Mouse (Mus musculus): ENCODE measurements at regions not wholly inside any gene's neighbourhood (a gene's known extent, or its start where the extent isn't known, plus 50 kb on each side); places are given as distances from the start of the nearest gene placed in this dataset.
A peak's percentile ranks its signal among the peaks of the same experiment; 100 is the strongest.

DNA sequence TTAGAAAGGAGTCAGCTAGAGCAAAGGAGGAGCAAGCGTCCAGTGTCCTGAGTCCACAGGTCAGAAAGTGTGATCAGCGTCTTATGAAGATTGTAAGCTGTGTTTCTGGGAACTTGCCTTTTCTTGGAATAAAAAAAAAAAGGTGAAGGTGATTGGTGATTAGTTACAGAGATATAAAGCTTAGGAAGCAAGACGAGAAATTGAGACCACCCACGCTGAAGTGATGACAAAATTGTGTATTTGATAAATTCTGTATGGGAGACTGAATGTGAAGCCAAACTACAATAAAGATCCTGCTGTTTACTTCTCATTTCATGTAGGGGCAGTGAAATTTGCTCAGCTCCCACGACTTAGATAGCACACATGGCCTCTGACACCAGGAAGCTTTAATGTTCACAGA, 109.0 kb upstream of the Spats2l start:
- no peak for ATAC-seq (ENCODE audit: insufficient number of reproducible peaks, low FRiP score)
- Histone ChIP-seq H3K27me3 (replicated peaks) (no peaks in the 10 kb centered on the region), H3K36me3 (no peaks in the 10 kb centered on the region), H3K9me3 (replicated peaks) (0 out of 2 replicates have a peak, but pooled peaks cover 5% of the 10 kb centered on the region), H3K4me3 (no peak overlapping the region), H3K9ac (no peak overlapping the region), H3K4me2 (no peak overlapping the region), H3K4me1 (replicated peaks) (peaks cover 10% of the 10 kb centered on the region; the same call in 1 of the 2 replicates), H3K27ac (ENCODE audit: poor library complexity, severe bottlenecking) (no peak overlapping the region)
- 56% methylated on average over 5 of the region's 5 CpGs for WGBS

DNA sequence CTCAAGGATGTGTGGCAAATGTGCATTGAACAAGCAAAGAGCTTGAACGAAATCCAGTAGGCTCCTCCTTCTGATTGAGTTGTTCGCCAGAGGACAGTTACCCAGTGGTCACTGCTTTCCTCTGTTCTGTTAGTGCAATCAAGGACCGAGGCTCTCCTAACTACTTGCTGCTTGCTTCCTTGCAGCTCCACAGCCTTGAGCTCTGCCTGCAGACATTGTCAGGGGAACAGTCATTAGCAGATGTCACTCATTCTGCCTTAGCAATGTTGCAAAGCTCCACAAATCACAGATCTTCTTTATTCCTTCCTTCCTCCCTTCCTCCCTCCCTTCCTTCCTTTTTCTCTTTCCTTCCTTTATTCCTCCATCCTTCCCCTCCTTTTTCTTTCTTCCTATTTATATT, 108.2 kb upstream of the Spats2l start:
- no peaks in the 10 kb centered on the region for H3K27me3 ChIP-seq (replicated peaks)
- H3K9ac ChIP-seq: no peak overlapping the region
- H3K9me3 ChIP-seq (replicated peaks): 0 out of 2 replicates have a peak, but pooled peaks cover 5% of the 10 kb centered on the region
- H3K36me3 ChIP-seq: no peaks in the 10 kb centered on the region
- peaks cover 10% of the 10 kb centered on the region; the same call in 1 of the 2 replicates for H3K4me1 ChIP-seq (replicated peaks)
- ATAC-seq (ENCODE audit: insufficient number of reproducible peaks, low FRiP score): no peak
- no peak overlapping the region for H3K27ac ChIP-seq (ENCODE audit: poor library complexity, severe bottlenecking)
- H3K4me2 ChIP-seq: no peak overlapping the region
- H3K4me3 ChIP-seq: no peak overlapping the region
- 46% methylated on average over 3 of the region's 3 CpGs for WGBS

DNA sequence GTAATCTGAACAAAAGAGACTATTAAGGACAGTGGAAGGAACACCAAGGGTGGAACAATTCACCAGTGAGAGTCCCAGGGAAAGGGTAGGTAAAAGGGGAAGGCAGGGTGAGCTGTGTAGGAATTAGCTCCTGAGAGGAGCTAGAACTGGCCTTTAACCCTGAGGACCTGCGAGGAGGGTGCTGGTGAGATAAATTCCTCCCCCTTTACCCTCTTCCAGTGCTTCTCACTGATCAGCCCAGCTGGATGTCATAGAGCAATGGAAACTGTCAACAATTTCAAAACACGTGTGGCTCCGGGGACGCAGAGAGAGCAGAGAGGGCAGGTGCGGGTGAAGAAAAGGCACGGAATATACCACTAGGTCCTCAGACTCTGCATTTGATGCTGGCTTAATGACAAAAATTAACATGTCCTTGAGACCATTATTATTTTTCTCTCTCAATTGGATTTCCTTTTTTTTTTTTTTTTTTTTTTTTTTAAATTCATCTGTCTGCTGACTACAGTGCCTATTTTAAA, 107.7 kb upstream of the Spats2l start:
- Histone ChIP-seq H3K4me2 (0 out of 2 replicates have a peak overlapping the region, but pooled peaks have one; percentile 9), H3K4me1 (replicated peaks) (peaks cover 13% of the 10 kb centered on the region), H3K27me3 (replicated peaks) (no peaks in the 10 kb centered on the region), H3K27ac (ENCODE audit: poor library complexity, severe bottlenecking) (no peak overlapping the region), H3K4me3 (no peak overlapping the region), H3K9me3 (replicated peaks) (0 out of 2 replicates have a peak, but pooled peaks cover 5% of the 10 kb centered on the region), H3K9ac (no peak overlapping the region), H3K36me3 (no peaks in the 10 kb centered on the region)
- 36% methylated on average over 6 of the region's 6 CpGs for WGBS
- no peak for ATAC-seq (ENCODE audit: insufficient number of reproducible peaks, low FRiP score)

DNA sequence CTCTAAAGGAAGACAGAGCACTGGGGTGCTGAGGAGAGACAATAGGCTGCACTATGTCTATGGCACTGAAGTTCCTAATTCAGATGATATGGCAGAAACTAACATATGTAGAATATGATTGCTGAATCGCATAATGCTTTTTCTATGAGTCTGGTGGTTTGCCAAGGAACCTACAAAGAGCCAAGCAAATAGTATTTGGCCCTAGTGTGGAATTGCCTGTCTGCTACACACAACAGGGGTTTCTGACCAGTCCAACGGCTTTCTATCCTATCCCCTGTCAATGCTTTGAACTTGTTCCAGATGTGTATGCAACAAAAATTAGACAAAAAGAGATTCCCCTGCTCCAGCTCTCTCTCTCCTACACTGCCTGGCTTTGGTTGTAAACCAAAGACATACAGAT, 100.5 kb upstream of the Spats2l start:
- H3K9me3 ChIP-seq (replicated peaks): no peaks in the 10 kb centered on the region

DNA sequence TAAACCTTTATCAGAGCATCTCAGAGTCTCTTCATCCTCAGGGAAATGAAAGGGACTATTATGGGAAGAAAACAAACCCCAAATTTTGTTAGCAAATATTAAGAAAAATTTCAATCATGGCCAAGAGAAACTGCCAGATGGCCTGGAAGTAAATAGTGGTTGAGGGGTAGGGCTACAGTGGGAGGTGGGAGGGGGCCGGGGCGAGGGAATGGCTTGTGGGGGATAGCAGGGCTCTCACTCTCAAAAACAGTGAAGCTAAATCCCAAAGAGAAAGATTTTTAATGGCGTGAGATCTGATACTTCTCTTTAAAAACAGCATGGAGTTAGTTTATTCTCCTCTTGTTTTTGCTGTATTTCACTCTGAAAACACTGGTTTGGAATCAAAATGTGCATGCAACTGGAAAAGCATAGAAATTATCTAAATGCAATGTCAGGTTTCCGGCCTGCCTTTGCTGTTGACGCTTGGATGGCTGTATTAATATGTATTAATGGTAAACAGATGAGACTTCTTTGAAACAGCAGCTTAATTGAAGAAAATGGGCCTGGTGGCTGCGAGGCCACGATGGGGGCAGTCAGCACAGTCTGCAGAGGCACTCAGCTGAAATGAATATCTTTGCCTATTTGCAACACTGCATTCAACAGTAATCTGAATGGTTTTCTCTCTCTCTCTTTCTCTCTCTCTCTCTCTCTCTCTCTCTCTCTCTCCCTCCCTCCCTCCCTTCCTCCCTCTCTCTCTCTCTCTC, 99.8 kb upstream of the Spats2l start:
- Histone ChIP-seq H3K9me3 (replicated peaks) (no peaks in the 10 kb centered on the region; the same call in 1 of the 2 replicates), H3K4me3 (no peak overlapping the region), H3K36me3 (no peaks in the 10 kb centered on the region), H3K9ac (no peak overlapping the region), H3K4me2 (no peak overlapping the region), H3K27ac (ENCODE audit: poor library complexity, severe bottlenecking) (no peak overlapping the region), H3K4me1 (replicated peaks) (peaks cover 4% of the 10 kb centered on the region; the same call in 1 of the 2 replicates), H3K27me3 (replicated peaks) (no peaks in the 10 kb centered on the region)
- no peak for ATAC-seq (ENCODE audit: insufficient number of reproducible peaks, low FRiP score)
- 71% methylated on average over 7 of the region's 7 CpGs for WGBS

More for the DNA sequence above, 100.5 kb upstream of the Spats2l start:
- H3K4me2 ChIP-seq: no peak overlapping the region
- ATAC-seq (ENCODE audit: insufficient number of reproducible peaks, low FRiP score): no peak
- no peaks in the 10 kb centered on the region for H3K27me3 ChIP-seq (replicated peaks)
- H3K27ac ChIP-seq (ENCODE audit: poor library complexity, severe bottlenecking): no peak overlapping the region
- H3K4me3 ChIP-seq: no peak overlapping the region
- no peak overlapping the region for H3K9ac ChIP-seq
- WGBS: 69% methylated on average over 2 of the region's 2 CpGs
- peaks cover 4% of the 10 kb centered on the region; the same call in 1 of the 2 replicates for H3K4me1 ChIP-seq (replicated peaks)
- H3K36me3 ChIP-seq: no peaks in the 10 kb centered on the region

DNA sequence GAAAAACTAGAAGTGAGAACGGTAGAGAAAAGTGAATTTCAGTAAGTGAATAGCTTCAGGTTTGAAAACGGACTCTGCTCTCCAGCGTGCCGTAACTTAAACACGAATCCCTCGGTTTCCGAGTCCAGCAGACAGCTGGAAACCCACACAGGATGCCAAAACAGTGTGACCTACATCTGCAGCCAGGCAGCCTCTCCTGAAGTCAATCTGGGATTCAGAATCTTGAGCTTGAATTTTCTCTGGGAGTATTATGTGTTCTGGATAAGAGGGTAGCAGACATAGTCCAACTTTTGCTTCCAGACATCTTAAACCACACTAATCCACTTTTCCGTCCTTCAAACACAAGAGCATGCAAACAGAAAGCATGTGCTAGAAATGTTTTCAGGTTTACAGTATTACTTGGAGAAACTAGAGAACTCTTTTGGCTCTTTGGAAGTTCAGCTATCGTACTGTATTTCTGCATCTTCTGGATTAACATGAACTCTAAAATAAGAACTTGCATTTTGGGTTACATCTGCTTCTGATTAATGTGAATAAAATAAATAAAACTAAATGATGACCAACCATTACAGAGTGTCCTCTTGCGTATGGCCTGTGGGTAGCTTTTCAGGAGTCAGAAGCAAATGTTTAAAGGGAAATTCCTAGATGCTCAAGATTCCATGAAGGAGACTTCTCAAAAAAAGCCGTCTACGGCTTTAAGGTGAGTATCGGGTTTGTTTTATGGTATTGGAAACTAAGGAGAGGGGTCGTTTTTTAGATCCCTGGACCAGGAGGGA, 89.4 kb upstream of the Spats2l start:
- Histone ChIP-seq H3K4me2 (no peak overlapping the region), H3K9me3 (replicated peaks) (0 out of 2 replicates have a peak, but pooled peaks cover 1% of the 10 kb centered on the region), H3K9ac (no peak overlapping the region), H3K4me3 (no peak overlapping the region), H3K27ac (ENCODE audit: poor library complexity, severe bottlenecking) (no peak overlapping the region), H3K4me1 (replicated peaks) (no peaks in the 10 kb centered on the region), H3K36me3 (no peaks in the 10 kb centered on the region), H3K27me3 (replicated peaks) (no peaks in the 10 kb centered on the region)
- ATAC-seq (ENCODE audit: insufficient number of reproducible peaks, low FRiP score): no peak
- 80% methylated on average over 14 of the region's 14 CpGs for WGBS

DNA sequence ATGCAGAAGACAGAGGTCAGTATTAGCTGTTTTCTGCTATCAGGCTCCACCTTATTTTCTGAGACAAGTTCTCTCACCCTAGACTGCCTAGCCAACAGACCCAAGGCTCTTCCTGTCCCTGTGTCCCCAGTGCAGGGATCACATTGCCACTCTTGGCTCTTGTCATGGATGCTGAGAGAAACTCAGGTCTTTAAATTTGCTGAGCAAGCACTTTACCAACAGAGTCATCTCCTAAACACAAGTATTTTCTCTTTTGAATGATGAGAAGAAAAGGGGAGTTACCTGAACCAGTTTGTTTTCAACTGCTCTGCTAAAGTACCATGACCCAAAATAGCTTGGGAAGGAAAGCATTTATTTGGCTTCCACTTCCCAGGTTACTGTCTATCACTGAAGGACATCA, 84.7 kb upstream of the Spats2l start:
- Histone ChIP-seq H3K4me3 (no peak overlapping the region), H3K4me1 (replicated peaks) (no peaks in the 10 kb centered on the region), H3K9ac (no peak overlapping the region), H3K9me3 (replicated peaks) (0 out of 2 replicates have a peak, but pooled peaks cover 2% of the 10 kb centered on the region), H3K36me3 (no peaks in the 10 kb centered on the region), H3K27me3 (replicated peaks) (no peaks in the 10 kb centered on the region), H3K4me2 (no peak overlapping the region), H3K27ac (ENCODE audit: poor library complexity, severe bottlenecking) (no peak overlapping the region)
- ATAC-seq (ENCODE audit: insufficient number of reproducible peaks, low FRiP score): no peak

DNA sequence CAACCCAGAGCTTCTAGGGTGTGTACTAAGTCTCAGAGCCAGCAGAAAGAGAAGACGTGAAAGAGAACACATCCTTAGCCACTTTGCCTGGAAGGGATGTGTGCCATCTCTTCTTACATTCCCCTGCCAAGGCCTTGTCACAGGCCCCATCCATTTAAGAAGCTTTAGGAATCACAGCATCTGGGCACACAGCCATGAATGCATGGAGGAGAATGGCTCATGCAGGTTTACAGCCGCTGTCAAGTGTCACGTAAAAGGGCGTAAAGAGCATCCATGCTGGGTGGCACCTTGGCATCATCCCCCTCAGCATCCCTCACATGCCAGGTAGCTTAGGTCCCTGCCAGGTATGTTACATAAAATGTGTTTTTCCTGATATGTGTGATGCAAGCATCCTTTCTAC, 66.1 kb upstream of the Spats2l start:
- H3K4me1 ChIP-seq (replicated peaks): no peaks in the 10 kb centered on the region
- H3K27ac ChIP-seq (ENCODE audit: poor library complexity, severe bottlenecking): no peak overlapping the region
- no peaks in the 10 kb centered on the region for H3K9me3 ChIP-seq (replicated peaks)
- no peaks in the 10 kb centered on the region for H3K36me3 ChIP-seq
- H3K9ac ChIP-seq: no peak overlapping the region
- no peaks in the 10 kb centered on the region for H3K27me3 ChIP-seq (replicated peaks)
- no peak for ATAC-seq (ENCODE audit: insufficient number of reproducible peaks, low FRiP score)
- no peak overlapping the region for H3K4me3 ChIP-seq
- 78% methylated on average over 4 of the region's 4 CpGs for WGBS
- H3K4me2 ChIP-seq: no peak overlapping the region

DNA sequence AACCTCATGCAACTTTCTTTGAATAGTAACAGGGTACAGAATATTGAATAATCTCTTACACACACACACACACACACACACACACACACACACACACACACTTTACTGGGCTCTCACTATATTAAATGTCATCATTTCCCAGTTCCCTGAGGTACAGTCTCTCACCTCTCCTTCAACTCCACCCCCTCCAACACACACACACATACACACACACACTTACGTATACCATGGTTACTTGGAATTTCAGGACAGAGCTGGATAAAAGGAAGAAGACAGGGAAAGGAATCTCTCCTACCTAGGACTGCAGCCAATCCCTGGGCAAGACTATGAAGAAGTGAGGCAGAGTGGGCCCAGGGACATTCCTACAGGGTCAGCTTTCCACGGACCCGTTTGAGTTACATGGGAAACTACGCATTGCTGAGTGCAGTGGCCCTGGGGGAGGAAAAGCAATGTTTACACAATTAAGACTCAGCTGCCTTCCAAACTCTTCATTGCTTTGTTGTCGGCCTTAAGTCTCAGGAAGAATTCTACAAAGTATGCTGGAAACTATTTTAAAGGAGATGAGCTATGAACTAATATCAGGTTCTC, 61.0 kb upstream of the Spats2l start:
- H3K4me3 ChIP-seq: no peak overlapping the region
- ATAC-seq (ENCODE audit: insufficient number of reproducible peaks, low FRiP score): no peak
- no peaks in the 10 kb centered on the region for H3K27me3 ChIP-seq (replicated peaks)
- WGBS: 65% methylated on average over 5 of the region's 5 CpGs
- H3K27ac ChIP-seq (ENCODE audit: poor library complexity, severe bottlenecking): no peak overlapping the region
- H3K9me3 ChIP-seq (replicated peaks): no peaks in the 10 kb centered on the region
- H3K9ac ChIP-seq: no peak overlapping the region
- H3K4me2 ChIP-seq: no peak overlapping the region
- no peaks in the 10 kb centered on the region for H3K36me3 ChIP-seq
- H3K4me1 ChIP-seq (replicated peaks): peaks cover 5% of the 10 kb centered on the region

DNA sequence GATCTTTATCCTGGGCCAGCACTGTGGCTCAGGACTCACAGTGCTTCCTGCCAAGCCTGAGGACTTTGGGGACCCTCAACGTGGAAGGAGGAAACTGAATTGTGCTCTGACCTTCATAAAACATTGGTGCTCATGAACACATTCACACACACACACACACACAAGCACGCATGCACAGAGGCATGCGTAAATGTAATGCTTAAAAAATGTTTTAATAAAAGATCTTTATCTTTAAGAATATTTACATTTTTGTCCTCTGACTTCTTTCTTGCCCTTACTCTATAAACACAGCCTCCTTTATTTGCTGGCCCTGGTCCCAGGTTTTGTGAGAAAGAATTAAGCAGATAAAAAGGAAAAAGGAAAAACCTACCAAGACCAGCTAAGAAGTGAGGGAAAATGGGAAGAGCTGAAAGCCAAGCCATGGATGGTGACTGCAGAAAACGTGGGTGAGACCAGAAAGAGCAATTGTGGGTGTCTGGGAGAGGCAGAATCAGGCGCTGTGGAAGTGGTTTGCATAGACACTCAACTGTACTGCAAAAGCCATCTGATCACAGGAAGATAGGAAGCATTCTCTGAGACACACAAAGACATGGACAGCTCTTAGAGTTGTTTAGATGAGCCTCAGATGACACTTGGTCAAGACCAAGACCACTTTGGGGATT, 56.7 kb upstream of the Spats2l start:
- H3K9me3 ChIP-seq (replicated peaks): no peaks in the 10 kb centered on the region
- no peak for ATAC-seq (ENCODE audit: insufficient number of reproducible peaks, low FRiP score)
- peaks cover 5% of the 10 kb centered on the region for H3K4me1 ChIP-seq (replicated peaks)
- H3K9ac ChIP-seq: no peak overlapping the region
- no peak overlapping the region for H3K4me3 ChIP-seq
- WGBS: 70% methylated on average over 5 of the region's 5 CpGs
- no peaks in the 10 kb centered on the region for H3K36me3 ChIP-seq
- 0 out of 2 replicates have a peak, but pooled peaks cover 5% of the 10 kb centered on the region for H3K27me3 ChIP-seq (replicated peaks)
- H3K4me2 ChIP-seq: no peak overlapping the region
- no peak overlapping the region for H3K27ac ChIP-seq (ENCODE audit: poor library complexity, severe bottlenecking)

Data from heart, embryonic 12.5 days (tissue).